Mouse (Mus musculus) heart, postnatal 0 days (tissue): ENCODE measurements at regions not wholly inside any gene's neighbourhood (a gene's known extent, or its start where the extent isn't known, plus 50 kb on each side); places are given as distances from the start of the nearest gene placed in this dataset.
A peak's percentile ranks its signal among the peaks of the same experiment; 100 is the strongest.

Experiments
- ATAC-seq: fragments of 200-750 bp; cut with Nextera tagmentation; 2 replicates; pipeline ENCODE4 v1.8.0; 2017; ENCODE audit warnings: low read depth, moderate number of reproducible peaks, moderate library complexity; ENCODE audit not compliant: insufficient read depth
- DNase-seq: peaks from one replicate; pipeline ENCODE4 v3.0.0-alpha.2; 2016; ENCODE audit warnings: low spot score
- H3K27ac ChIP-seq: fragments of 300-500 bp; sonication (generic); 2 replicates; pipeline ENCODE4 v1.5.1; 2014; ENCODE audit warnings: low read depth, mild to moderate bottlenecking
- H3K27me3 ChIP-seq: fragments of 300-500 bp; sonication (generic); 2 replicates; pipeline ENCODE4 v1.6.1; 2014; ENCODE audit warnings: low read length, mixed read lengths; ENCODE audit not compliant: control insufficient read depth, insufficient read depth
- H3K36me3 ChIP-seq: fragments of 300-500 bp; sonication (generic); replicated peaks from 2 replicates; pipeline ENCODE4 v1.6.1; 2014; ENCODE audit warnings: low read length, mixed read lengths; ENCODE audit not compliant: control insufficient read depth, insufficient read depth
- H3K4me1 ChIP-seq: fragments of 300-500 bp; sonication (generic); 2 replicates; pipeline ENCODE4 v1.6.1; 2014; ENCODE audit warnings: antibody characterized with exemption; ENCODE audit not compliant: control insufficient read depth, insufficient read depth
- H3K4me2 ChIP-seq: fragments of 300-500 bp; sonication (generic); 2 replicates; pipeline ENCODE4 v1.6.1; 2014; ENCODE audit warnings: low read depth, mild to moderate bottlenecking, low read length, moderate library complexity
- H3K4me3 ChIP-seq: fragments of 300-500 bp; sonication (generic); 2 replicates; pipeline ENCODE4 v1.5.1; 2014; ENCODE audit warnings: low read depth, low read length
- H3K9ac ChIP-seq: fragments of 300-500 bp; sonication (generic); replicated peaks from 2 replicates; pipeline ENCODE4 v1.6.1; 2014; ENCODE audit warnings: low read depth, low read length, mixed read lengths
- H3K9me3 ChIP-seq: fragments of 300-500 bp; sonication (generic); replicated peaks from 2 replicates; pipeline ENCODE4 v1.6.1; 2016; ENCODE audit warnings: low read length; ENCODE audit not compliant: control insufficient read depth
- CTCF ChIP-seq: IDR thresholded peaks from 2 replicates; pipeline ENCODE4 v1.5.1; 2016; ENCODE audit warnings: antibody characterized with exemption, control low read depth, low read depth
- EP300 ChIP-seq: IDR thresholded peaks from 2 replicates; pipeline ENCODE4 v1.6.1; 2016; ENCODE audit warnings: antibody characterized with exemption, low read depth
- WGBS: fragments of 180-500 bp; shearing (Covaris S2); extraction: QIAGEN DNeasy Blood & Tissue Kit; methylation state at CpG from one replicate; pipeline ENCODE4 v1.1.7; 2014; 5-methylcytosine and 5-hydroxymethylcytosine counted together

GRCm38 (mm10) chr4:40354456-40354855 lies 75.2 kb upstream of the Ndufb6 start:
- Histone ChIP-seq H3K9ac (no peak overlapping the region), H3K4me3 (no peak overlapping the region), H3K27ac (no peak overlapping the region), H3K36me3 (no peaks in the 10 kb centered on the region), H3K4me1 (no peaks in the 10 kb centered on the region), H3K27me3 (no peaks in the 10 kb centered on the region), H3K4me2 (no peak overlapping the region), H3K9me3 (no peaks in the 10 kb centered on the region)
- no peak for TF ChIP-seq CTCF
- WGBS: 64% methylated on average over 3 of the region's 3 CpGs
- ATAC-seq (no peak), DNase-seq (no peak)

- TF ChIP-seq EP300 (no peak), CTCF (no peak)
- 58% methylated on average over 7 of the region's 7 CpGs for WGBS
- H3K27me3 ChIP-seq: no peaks in the 10 kb centered on the region
- no peaks in the 10 kb centered on the region for H3K9me3 ChIP-seq
- no peak overlapping the region for H3K9ac ChIP-seq
- no peak for DNase-seq
- no peak for ATAC-seq
- no peak overlapping the region for H3K4me3 ChIP-seq
- no peaks in the 10 kb centered on the region for H3K36me3 ChIP-seq
- no peak overlapping the region for H3K27ac ChIP-seq
- no peaks in the 10 kb centered on the region for H3K4me1 ChIP-seq
- H3K4me2 ChIP-seq: no peak overlapping the region
Observed at GRCm38 (mm10) chr4:40351648-40352047, 72.4 kb upstream of the Ndufb6 start.

GRCm38 (mm10) chr4:40351090-40351489 lies 71.9 kb upstream of the Ndufb6 start:
- Histone ChIP-seq H3K36me3 (no peaks in the 10 kb centered on the region), H3K4me2 (no peak overlapping the region), H3K9me3 (no peaks in the 10 kb centered on the region), H3K27ac (no peak overlapping the region), H3K4me1 (no peaks in the 10 kb centered on the region), H3K4me3 (no peak overlapping the region), H3K9ac (no peak overlapping the region), H3K27me3 (no peaks in the 10 kb centered on the region)
- no peak for TF ChIP-seq CTCF
- ATAC-seq (no peak), DNase-seq (no peak)
- 71% methylated on average over 4 of the region's 4 CpGs for WGBS

GRCm38 (mm10) chr4:40345847-40346246 lies 66.6 kb upstream of the Ndufb6 start:
- Histone ChIP-seq H3K36me3 (no peaks in the 10 kb centered on the region), H3K27ac (no peak overlapping the region), H3K9ac (no peak overlapping the region), H3K27me3 (no peaks in the 10 kb centered on the region), H3K4me2 (no peak overlapping the region), H3K4me3 (no peak overlapping the region), H3K9me3 (no peaks in the 10 kb centered on the region), H3K4me1 (no peaks in the 10 kb centered on the region)
- TF ChIP-seq EP300: no peak
- TF ChIP-seq CTCF: no peak
- ATAC-seq (no peak), DNase-seq (no peak)
- WGBS: 62% methylated on average over 3 of the region's 3 CpGs

- Histone ChIP-seq H3K9ac (no peak overlapping the region), H3K4me1 (no peaks in the 10 kb centered on the region), H3K36me3 (no peaks in the 10 kb centered on the region), H3K4me2 (no peak overlapping the region), H3K27ac (no peak overlapping the region), H3K27me3 (no peaks in the 10 kb centered on the region), H3K9me3 (no peaks in the 10 kb centered on the region), H3K4me3 (no peak overlapping the region)
- WGBS: 70% methylated on average over 3 of the region's 3 CpGs
- DNase-seq: no peak
- ATAC-seq: no peak
- TF ChIP-seq CTCF (no peak), EP300 (no peak)
Observed at GRCm38 (mm10) chr4:40342181-40342580, 63.0 kb upstream of the Ndufb6 start.

- no peak overlapping the region for H3K27ac ChIP-seq
- H3K9ac ChIP-seq: no peak overlapping the region
- no peaks in the 10 kb centered on the region for H3K4me1 ChIP-seq
- no peak overlapping the region for H3K4me2 ChIP-seq
- H3K9me3 ChIP-seq: no peaks in the 10 kb centered on the region
- ATAC-seq (no peak), DNase-seq (no peak)
- no peaks in the 10 kb centered on the region for H3K36me3 ChIP-seq
- no peak overlapping the region for H3K4me3 ChIP-seq
- 44% methylated on average over 1 of the region's 1 CpGs for WGBS
- peak; percentile 5; the same call in 1 of the 2 replicates for TF ChIP-seq CTCF
- no peak for TF ChIP-seq EP300
- H3K27me3 ChIP-seq: no peaks in the 10 kb centered on the region
Observed at GRCm38 (mm10) chr4:40334841-40335240, 55.6 kb upstream of the Ndufb6 start.
